Mouse (Mus musculus): ENCODE results near the gene Rab7. TPM values are rescaled to one million over a fixed set of nuclear protein-coding genes. Genes with fewer than 3 reads are reported as not detected.

Rab7 gene
- polyA plus RNA-seq, 1 experiment from 2014 or later, result 360 TPM

DNA sequence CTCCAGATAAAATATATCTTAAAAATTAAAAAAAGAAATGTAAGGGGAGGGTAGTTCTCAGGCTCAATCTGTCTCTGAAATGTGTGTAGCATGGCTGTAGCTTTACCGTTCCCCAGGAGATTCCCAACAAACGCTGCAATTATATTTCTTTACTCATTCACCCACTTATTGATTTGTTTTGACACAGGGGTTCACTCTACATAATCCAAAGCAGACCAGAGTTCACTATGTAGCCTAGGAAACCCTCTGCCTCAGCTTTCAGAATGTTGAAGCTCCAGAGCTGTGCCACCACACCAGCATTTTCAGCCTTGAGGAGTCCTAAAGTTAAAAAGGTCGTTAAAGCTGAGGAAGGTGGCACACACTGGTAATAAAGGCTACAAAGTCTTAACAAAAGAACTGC is 20.9 kb upstream of the Rab7 start:
- no peak overlapping the region for H3K4me3 ChIP-seq
- 68% methylated on average over 3 of the region's 3 CpGs for WGBS
- peaks cover 8% of the 10 kb centered on the region; the same call in 1 of the 2 replicates for H3K27me3 ChIP-seq
- no peaks in the 10 kb centered on the region for H3K36me3 ChIP-seq
- no peak overlapping the region for H3K27ac ChIP-seq (replicated peaks)
- no peak overlapping the region for H3K4me2 ChIP-seq
- ATAC-seq (ENCODE audit: low FRiP score, low read depth), result no peak
- no peaks in the 10 kb centered on the region for H3K4me1 ChIP-seq (replicated peaks)
- no peak overlapping the region for H3K9ac ChIP-seq
- H3K9me3 ChIP-seq, result no peaks in the 10 kb centered on the region

DNA sequence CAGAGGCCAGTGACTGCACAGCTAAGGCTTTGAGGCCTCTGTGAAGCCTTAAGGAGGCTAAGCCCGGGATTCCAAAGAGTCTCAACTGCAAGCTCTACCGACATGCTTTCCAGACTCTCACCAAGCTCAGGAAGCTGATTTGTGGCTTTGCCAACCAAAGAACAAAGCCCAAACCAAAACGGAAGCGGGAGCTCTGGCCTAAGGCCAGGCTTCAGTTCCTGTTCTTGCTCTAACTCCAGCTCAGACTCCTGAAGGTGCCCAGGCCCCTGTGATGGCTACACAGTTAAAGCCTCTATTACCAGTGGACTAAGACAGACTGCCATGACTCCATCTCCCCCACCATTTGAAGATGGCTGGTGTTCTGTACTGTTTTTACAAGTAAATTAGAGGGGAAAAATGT is 20.0 kb upstream of the Rab7 start:
- H3K27me3 ChIP-seq, result peaks cover 6% of the 10 kb centered on the region; the same call in 1 of the 2 replicates
- H3K4me2 ChIP-seq, result no peak overlapping the region
- no peak overlapping the region for H3K9ac ChIP-seq
- H3K9me3 ChIP-seq, result no peaks in the 10 kb centered on the region
- H3K36me3 ChIP-seq, result no peaks in the 10 kb centered on the region
- WGBS, result 61% methylated on average over 4 of the region's 4 CpGs
- H3K4me3 ChIP-seq, result no peak overlapping the region
- H3K4me1 ChIP-seq (replicated peaks), result no peaks in the 10 kb centered on the region
- H3K27ac ChIP-seq (replicated peaks), result no peak overlapping the region
- no peak for ATAC-seq (ENCODE audit: low FRiP score, low read depth)

DNA sequence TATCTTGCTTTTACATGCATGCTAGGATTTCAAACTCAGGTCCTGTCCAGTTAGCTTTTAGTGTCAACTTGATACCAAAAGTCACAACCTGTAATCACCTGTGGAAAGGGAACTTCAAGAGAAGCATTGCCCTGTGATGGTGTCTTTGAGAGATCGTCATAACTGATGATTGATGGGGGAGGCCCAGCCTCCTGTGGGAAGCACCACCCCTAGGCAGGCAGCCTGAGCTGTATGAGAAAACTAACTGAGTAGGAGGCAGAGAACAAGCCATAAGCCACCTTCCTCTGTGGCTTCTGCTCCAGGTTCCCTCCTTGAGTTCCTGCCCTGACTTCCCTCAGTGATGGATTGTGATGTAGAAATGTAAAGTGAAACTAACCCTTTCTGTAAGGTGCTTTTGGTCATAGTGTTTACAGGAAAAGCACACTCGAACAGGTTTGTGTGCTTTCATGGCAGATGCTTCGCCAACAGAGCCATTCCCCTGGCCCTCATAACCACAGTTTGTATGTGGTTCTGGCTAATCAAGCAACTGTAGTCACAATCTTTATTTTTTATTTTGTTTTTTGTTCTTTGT is 19.1 kb upstream of the Rab7 start:
- 82% methylated on average over 3 of the region's 3 CpGs for WGBS
- H3K27ac ChIP-seq (replicated peaks), result no peak overlapping the region
- H3K27me3 ChIP-seq, result no peaks in the 10 kb centered on the region
- no peaks in the 10 kb centered on the region for H3K36me3 ChIP-seq
- no peak overlapping the region for H3K9ac ChIP-seq
- no peak overlapping the region for H3K4me3 ChIP-seq
- no peak for ATAC-seq (ENCODE audit: low FRiP score, low read depth)
- H3K4me2 ChIP-seq, result no peak overlapping the region
- no peaks in the 10 kb centered on the region for H3K4me1 ChIP-seq (replicated peaks)
- H3K9me3 ChIP-seq, result no peaks in the 10 kb centered on the region

DNA sequence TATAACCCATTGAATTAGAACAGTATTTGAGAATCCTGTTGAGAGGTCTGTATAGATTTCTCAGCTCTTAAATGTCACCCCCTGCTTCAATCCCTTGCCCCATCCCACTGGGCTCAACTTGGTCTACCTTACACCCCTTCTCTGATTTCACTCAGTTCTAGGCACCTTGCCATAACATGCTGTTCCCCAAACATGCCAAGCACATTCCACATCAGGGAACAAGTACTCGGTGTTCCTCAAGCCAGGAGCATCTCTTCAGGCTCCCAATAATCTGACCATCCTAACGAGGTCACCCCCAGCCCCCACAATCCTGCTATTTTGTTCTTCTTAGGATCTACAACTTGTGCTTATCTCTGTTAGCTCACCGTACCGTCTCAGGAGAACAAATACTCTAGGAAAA is 17.3 kb upstream of the Rab7 start:
- Histone ChIP-seq H3K36me3 (no peaks in the 10 kb centered on the region), H3K27ac (replicated peaks) (no peak overlapping the region), H3K9ac (no peak overlapping the region), H3K27me3 (no peaks in the 10 kb centered on the region), H3K9me3 (no peaks in the 10 kb centered on the region), H3K4me1 (replicated peaks) (no peaks in the 10 kb centered on the region), H3K4me3 (no peak overlapping the region), H3K4me2 (no peak overlapping the region)
- ATAC-seq (ENCODE audit: low FRiP score, low read depth), result no peak
- 87% methylated on average over 4 of the region's 4 CpGs for WGBS

- H3K9me3 ChIP-seq, result no peaks in the 10 kb centered on the region
- no peak overlapping the region for H3K4me2 ChIP-seq
- H3K4me3 ChIP-seq, result no peak overlapping the region
- H3K36me3 ChIP-seq, result no peaks in the 10 kb centered on the region
- no peak overlapping the region for H3K27ac ChIP-seq (replicated peaks)
- WGBS, result 85% methylated on average over 4 of the region's 4 CpGs
- H3K9ac ChIP-seq, result no peak overlapping the region
- H3K27me3 ChIP-seq, result no peaks in the 10 kb centered on the region
- H3K4me1 ChIP-seq (replicated peaks), result no peaks in the 10 kb centered on the region
- no peak for ATAC-seq (ENCODE audit: low FRiP score, low read depth)
These were observed 16.3 kb upstream of the Rab7 start for GRCm38 (mm10) chr6:88061406-88061805.

DNA sequence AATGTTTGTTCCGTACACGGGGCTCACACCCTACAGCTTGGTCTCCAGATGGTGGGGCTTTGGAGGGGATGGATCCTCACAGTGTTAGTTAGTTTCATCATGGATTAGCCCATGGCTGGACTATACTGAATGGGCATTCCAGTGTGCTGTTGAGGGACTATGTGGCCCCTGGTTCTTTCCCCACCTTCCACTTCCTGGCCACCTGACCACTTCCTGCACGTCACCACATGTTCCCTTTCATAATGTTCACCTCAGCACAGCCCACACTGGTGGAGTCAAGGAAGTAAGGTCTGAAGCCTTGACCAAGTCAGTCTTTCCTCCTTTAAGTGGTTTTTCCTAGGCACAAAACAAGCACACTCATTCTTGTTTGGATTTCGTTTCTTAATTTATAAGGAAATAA is 15.5 kb upstream of the Rab7 start:
- Histone ChIP-seq H3K27me3 (no peaks in the 10 kb centered on the region), H3K4me2 (no peak overlapping the region), H3K27ac (replicated peaks) (no peak overlapping the region), H3K9me3 (no peaks in the 10 kb centered on the region), H3K9ac (no peak overlapping the region), H3K4me3 (no peak overlapping the region), H3K36me3 (no peaks in the 10 kb centered on the region), H3K4me1 (replicated peaks) (no peaks in the 10 kb centered on the region)
- WGBS, result 88% methylated on average over 4 of the region's 4 CpGs
- no peak for ATAC-seq (ENCODE audit: low FRiP score, low read depth)

- Histone ChIP-seq H3K4me3 (no peak overlapping the region), H3K36me3 (no peaks in the 10 kb centered on the region), H3K4me1 (replicated peaks) (no peaks in the 10 kb centered on the region), H3K27me3 (no peaks in the 10 kb centered on the region), H3K9ac (no peak overlapping the region), H3K9me3 (no peaks in the 10 kb centered on the region), H3K4me2 (no peak overlapping the region), H3K27ac (replicated peaks) (no peak overlapping the region)
- WGBS, result 80% methylated on average over 5 of the region's 5 CpGs
- ATAC-seq (ENCODE audit: low FRiP score, low read depth), result no peak
These were observed 14.8 kb upstream of the Rab7 start for GRCm38 (mm10) chr6:88059903-88060302.

DNA sequence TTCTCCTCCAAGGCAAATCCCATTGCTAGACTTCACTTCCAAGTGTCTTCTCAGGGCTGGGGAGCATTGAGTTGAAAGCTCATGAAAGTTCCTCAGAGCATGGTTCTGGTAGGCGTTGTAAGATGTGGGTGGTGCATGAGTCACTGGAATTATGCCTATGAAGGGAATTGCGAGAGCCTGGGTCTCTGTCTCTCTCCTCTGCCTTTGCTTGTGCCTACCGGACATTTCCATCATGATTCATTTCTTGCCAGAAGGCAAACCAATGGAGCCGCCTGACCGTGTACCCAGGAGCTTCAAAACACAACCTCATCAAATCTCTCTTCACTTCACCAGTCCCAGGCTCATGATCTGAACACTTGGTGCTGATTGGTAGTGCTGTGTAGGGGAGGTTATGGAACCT is 11.8 kb upstream of the Rab7 start:
- Histone ChIP-seq H3K27ac (replicated peaks) (no peak overlapping the region), H3K4me3 (no peak overlapping the region), H3K4me1 (replicated peaks) (no peaks in the 10 kb centered on the region), H3K4me2 (no peak overlapping the region), H3K27me3 (peaks cover 5% of the 10 kb centered on the region; the same call in 1 of the 2 replicates), H3K36me3 (no peaks in the 10 kb centered on the region), H3K9me3 (no peaks in the 10 kb centered on the region), H3K9ac (no peak overlapping the region)
- no peak for ATAC-seq (ENCODE audit: low FRiP score, low read depth)
- 86% methylated on average over 5 of the region's 5 CpGs for WGBS

- Histone ChIP-seq H3K27ac (replicated peaks) (no peak overlapping the region), H3K27me3 (peaks cover 7% of the 10 kb centered on the region; the same call in 1 of the 2 replicates), H3K9me3 (no peaks in the 10 kb centered on the region), H3K4me2 (no peak overlapping the region), H3K4me3 (no peak overlapping the region), H3K36me3 (no peaks in the 10 kb centered on the region), H3K4me1 (replicated peaks) (no peaks in the 10 kb centered on the region), H3K9ac (no peak overlapping the region)
- ATAC-seq (ENCODE audit: low FRiP score, low read depth), result no peak
- WGBS, result 83% methylated on average over 5 of the region's 5 CpGs
These were observed 10.6 kb upstream of the Rab7 start for GRCm38 (mm10) chr6:88055663-88056062.

GRCm38 (mm10) chr6:88054081-88054835 is 9.2 kb upstream of the Rab7 start:
- H3K9ac ChIP-seq, result no peak overlapping the region
- H3K27me3 ChIP-seq, result peaks cover 16% of the 10 kb centered on the region; the same call in 1 of the 2 replicates
- H3K36me3 ChIP-seq, result no peaks in the 10 kb centered on the region
- ATAC-seq (ENCODE audit: low FRiP score, low read depth), result no peak
- no peaks in the 10 kb centered on the region for H3K4me1 ChIP-seq (replicated peaks)
- no peak overlapping the region for H3K27ac ChIP-seq (replicated peaks)
- H3K4me2 ChIP-seq, result no peak overlapping the region
- WGBS, result 69% methylated on average over 9 of the region's 9 CpGs
- H3K4me3 ChIP-seq, result no peak overlapping the region
- no peaks in the 10 kb centered on the region for H3K9me3 ChIP-seq

- Histone ChIP-seq H3K27me3 (peaks cover 16% of the 10 kb centered on the region; the same call in 1 of the 2 replicates), H3K36me3 (no peaks in the 10 kb centered on the region), H3K4me3 (no peak overlapping the region), H3K4me2 (no peak overlapping the region), H3K4me1 (replicated peaks) (no peaks in the 10 kb centered on the region), H3K27ac (replicated peaks) (no peak overlapping the region), H3K9ac (no peak overlapping the region), H3K9me3 (no peaks in the 10 kb centered on the region)
- WGBS, result 77% methylated on average over 11 of the region's 11 CpGs
- no peak for ATAC-seq (ENCODE audit: low FRiP score, low read depth)
These were observed 8.4 kb upstream of the Rab7 start for GRCm38 (mm10) chr6:88053228-88054080.

DNA sequence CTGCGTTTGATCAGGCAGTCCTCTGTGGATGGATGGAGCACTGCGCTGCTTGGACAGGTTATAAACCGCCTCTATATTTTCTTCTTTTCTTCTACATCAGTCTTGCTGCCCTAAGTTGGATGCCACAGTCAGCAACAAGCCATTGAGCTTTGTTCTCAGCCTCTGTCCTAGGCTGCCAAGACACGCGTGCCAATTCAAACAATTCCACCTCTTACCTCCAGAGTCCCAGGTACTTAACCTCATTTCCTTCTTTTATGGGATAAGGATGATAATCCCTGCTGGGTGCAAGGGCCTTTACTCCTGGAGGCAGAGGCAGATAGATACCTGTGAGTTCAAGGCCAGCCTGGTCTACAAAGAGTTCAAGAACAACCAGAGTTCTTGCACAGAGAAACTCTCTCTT is 6.1 kb upstream of the Rab7 start:
- peaks cover 24% of the 10 kb centered on the region; the same call in 1 of the 2 replicates for H3K27me3 ChIP-seq
- ATAC-seq (ENCODE audit: low FRiP score, low read depth), result no peak
- H3K4me3 ChIP-seq, result no peak overlapping the region
- no peak overlapping the region for H3K9ac ChIP-seq
- no peaks in the 10 kb centered on the region for H3K36me3 ChIP-seq
- no peaks in the 10 kb centered on the region for H3K9me3 ChIP-seq
- no peak overlapping the region for H3K27ac ChIP-seq (replicated peaks)
- no peak overlapping the region for H3K4me2 ChIP-seq
- H3K4me1 ChIP-seq (replicated peaks), result no peaks in the 10 kb centered on the region
- WGBS, result 93% methylated on average over 5 of the region's 5 CpGs
